Mouse (Mus musculus): ENCODE data around the gene Mindy4. TPM values are rescaled to one million over a fixed set of nuclear protein-coding genes. Genes with fewer than 3 reads are reported as not detected.

Gene Mindy4
- polyA plus RNA-seq, 1 experiment from 2014 or later = 15.2 TPM

DNA sequence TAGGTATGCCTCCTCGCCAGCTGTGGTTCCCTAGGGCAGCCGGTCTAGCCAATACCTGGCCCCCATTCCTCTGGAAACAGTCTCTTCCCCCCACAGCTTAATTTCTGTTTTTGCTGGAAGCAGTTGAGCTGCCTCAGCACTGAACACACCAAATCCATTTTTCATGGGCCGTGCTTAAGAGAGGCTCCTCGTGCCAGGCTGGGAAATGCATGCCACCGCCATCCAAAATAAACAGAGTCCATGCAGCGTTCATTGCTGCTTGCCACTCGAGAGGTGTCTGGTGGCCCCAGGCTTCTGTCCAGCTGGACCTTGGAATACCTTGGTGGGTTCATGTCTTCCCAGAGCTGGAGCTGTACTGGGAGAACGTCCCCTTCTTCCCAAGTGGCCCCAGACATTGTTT is 77.8 kb downstream of the Mindy4 start:
- 65% methylated on average over 8 of the region's 8 CpGs for WGBS

DNA sequence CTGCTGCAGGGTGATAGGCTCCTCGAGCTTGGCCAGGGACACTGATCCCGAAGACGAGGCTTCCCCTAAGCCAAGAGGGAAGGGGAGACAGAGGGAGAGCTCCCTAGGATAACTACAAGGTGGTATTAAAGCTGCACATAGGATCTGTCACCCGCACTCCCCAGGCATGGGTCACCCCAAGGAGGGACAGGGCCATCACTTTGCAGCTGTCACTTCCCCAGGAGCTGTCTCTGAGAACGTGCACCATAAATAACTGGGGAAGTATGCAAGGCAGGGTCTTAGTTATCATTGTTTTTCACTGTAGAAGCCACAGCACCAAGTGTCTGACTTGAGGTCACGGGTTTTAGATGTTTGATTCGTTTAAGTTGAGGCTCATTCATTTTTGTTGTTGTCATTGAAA is 78.5 kb downstream of the Mindy4 start:
- no peak for ATAC-seq (ENCODE audit: insufficient number of reproducible peaks, low FRiP score, low TSS enrichment, low read depth)

More for the DNA sequence above, 77.8 kb downstream of the Mindy4 start:
- Histone ChIP-seq H3K4me2 (no peak overlapping the region), H3K27me3 (no peaks in the 10 kb centered on the region), H3K9me3 (no peaks in the 10 kb centered on the region), H3K27ac (peak overlapping the region; percentile 57), H3K4me3 (no peak overlapping the region), H3K9ac (no peak overlapping the region), H3K36me3 (peaks cover 5% of the 10 kb centered on the region; the same call in 1 of the 2 replicates), H3K4me1 (peaks cover 44% of the 10 kb centered on the region)
- no peak for ATAC-seq (ENCODE audit: insufficient number of reproducible peaks, low FRiP score, low TSS enrichment, low read depth)

DNA sequence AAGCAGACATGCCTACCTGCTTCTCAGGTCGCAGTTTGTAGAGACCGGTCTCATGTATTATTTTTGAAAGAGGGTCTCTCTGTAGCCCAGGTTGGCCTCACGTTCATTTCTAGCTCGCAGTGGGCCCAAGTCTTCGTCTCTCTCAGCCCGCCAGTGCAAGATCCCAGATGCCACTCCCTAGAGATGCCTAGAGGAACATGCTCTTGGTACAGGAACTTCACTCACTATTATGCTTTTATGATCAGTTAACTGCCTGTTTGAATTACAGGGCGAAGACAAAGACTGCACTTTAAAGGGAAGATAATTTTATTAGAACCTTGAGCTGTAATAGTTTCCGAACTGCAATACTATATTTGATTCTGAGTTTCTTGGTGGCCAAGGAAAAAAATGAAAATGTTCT is 79.2 kb downstream of the Mindy4 start:
- no peak overlapping the region for H3K9ac ChIP-seq
- peak overlapping the region; percentile 57 for H3K27ac ChIP-seq
- H3K27me3 ChIP-seq = no peaks in the 10 kb centered on the region
- no peaks in the 10 kb centered on the region for H3K9me3 ChIP-seq
- peaks cover 3% of the 10 kb centered on the region; the same call in 1 of the 2 replicates for H3K36me3 ChIP-seq
- H3K4me3 ChIP-seq = no peak overlapping the region
- H3K4me2 ChIP-seq = no peak overlapping the region
- no peak for ATAC-seq (ENCODE audit: insufficient number of reproducible peaks, low FRiP score, low TSS enrichment, low read depth)
- 74% methylated on average over 8 of the region's 8 CpGs for WGBS
- peaks cover 32% of the 10 kb centered on the region for H3K4me1 ChIP-seq

More for the DNA sequence above, 78.5 kb downstream of the Mindy4 start:
- Histone ChIP-seq H3K4me3 (no peak overlapping the region), H3K27ac (peak overlapping the region; percentile 67), H3K4me1 (peaks cover 37% of the 10 kb centered on the region), H3K4me2 (no peak overlapping the region), H3K9me3 (no peaks in the 10 kb centered on the region), H3K36me3 (peaks cover 5% of the 10 kb centered on the region; the same call in 1 of the 2 replicates), H3K9ac (no peak overlapping the region), H3K27me3 (no peaks in the 10 kb centered on the region)
- WGBS = 88% methylated on average over 7 of the region's 7 CpGs

DNA sequence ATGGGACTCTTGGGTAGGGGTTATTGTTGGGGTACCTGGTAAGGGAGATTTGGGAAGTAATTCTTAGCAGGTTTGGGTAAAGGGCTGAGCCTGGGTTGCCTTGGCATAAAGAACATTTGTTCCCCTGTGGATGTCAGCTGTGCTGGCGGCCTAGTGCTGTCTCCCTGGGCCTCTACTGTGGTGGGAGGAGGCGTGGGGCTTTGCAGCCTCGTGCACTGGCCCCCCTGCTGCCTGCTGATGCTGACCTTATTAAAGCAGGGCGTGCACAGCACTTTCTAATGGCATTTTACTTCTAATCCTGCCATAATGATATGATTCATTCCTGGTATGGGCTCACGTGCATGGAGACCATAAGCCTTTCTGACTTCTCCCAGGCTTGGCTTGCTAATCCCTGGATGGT is 82.0 kb downstream of the Mindy4 start:
- H3K9me3 ChIP-seq = no peaks in the 10 kb centered on the region
- no peak for ATAC-seq (ENCODE audit: insufficient number of reproducible peaks, low FRiP score, low TSS enrichment, low read depth)
- H3K4me1 ChIP-seq = peaks cover 17% of the 10 kb centered on the region; the same call in 1 of the 2 replicates
- no peak overlapping the region for H3K27ac ChIP-seq
- peaks cover 3% of the 10 kb centered on the region; the same call in 1 of the 2 replicates for H3K36me3 ChIP-seq
- H3K4me3 ChIP-seq = no peak overlapping the region
- 56% methylated on average over 5 of the region's 5 CpGs for WGBS
- H3K9ac ChIP-seq = no peak overlapping the region
- H3K4me2 ChIP-seq = no peak overlapping the region
- H3K27me3 ChIP-seq = no peaks in the 10 kb centered on the region

DNA sequence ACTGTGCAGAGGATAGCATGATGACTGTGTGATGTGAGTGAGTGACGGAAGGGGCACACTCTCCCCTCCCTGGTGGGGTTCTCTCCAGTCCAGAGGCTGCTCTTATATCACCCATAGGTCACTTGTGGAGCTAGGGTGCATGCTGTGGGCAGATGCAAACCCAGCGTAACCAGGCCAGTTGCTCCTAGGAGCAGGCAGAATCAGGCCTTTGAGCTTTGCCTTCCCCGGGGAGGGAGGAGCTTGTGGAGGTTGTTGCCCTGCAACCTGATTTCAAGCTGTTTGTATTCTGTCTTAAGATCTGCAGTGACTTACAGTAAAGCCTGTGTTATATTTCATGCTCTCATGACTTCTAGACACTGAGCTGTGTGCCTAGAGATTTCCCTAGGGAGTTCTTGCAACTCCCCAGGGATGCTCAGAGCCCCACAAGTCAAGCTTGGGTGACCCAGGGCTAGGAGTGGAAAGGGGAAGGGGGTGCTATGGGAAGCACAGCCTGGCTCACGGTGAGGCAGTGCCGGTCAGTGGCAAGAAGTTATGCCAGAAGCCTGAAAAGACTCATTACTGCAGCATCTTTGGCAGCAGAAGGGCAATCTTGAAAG is 84.9 kb downstream of the Mindy4 start:
- H3K9ac ChIP-seq = no peak overlapping the region
- no peak overlapping the region for H3K27ac ChIP-seq
- H3K27me3 ChIP-seq = no peaks in the 10 kb centered on the region
- 85% methylated on average over 5 of the region's 5 CpGs for WGBS
- no peaks in the 10 kb centered on the region for H3K9me3 ChIP-seq
- no peak overlapping the region for H3K4me3 ChIP-seq
- H3K4me2 ChIP-seq = no peak overlapping the region
- H3K36me3 ChIP-seq = peaks cover 9% of the 10 kb centered on the region; the same call in 1 of the 2 replicates
- H3K4me1 ChIP-seq = 0 out of 2 replicates have a peak, but pooled peaks cover 4% of the 10 kb centered on the region
- no peak for ATAC-seq (ENCODE audit: insufficient number of reproducible peaks, low FRiP score, low TSS enrichment, low read depth)

DNA sequence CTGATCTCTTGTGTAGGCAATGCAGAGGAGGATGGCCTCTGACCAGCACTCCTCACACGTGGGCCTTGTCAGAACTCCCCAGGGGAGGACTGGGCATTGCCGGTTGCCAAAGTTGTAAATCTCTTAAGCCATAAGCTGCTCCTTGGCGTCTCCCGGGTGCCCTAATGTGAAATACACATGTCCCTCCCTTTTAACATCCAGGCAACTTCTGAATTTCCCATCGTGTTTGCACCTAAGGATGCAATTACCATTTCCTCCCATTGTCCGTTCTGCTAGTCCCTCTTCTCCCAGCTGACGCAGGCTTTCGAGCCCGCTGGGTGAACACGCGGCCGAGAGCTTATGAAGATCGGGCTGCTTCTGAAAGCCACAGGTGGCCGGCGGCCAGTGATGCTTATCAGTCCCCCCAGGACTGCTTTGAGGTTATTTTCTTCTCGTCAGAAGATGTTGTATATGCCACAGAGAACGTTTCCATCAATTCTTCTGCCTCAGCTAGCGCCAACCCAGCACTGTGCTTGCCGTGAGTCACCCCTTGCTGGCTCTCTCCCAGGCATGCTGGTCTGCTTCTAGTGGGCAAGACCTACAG is 91.5 kb downstream of the Mindy4 start:
- no peaks in the 10 kb centered on the region for H3K9me3 ChIP-seq
- 42% methylated on average over 19 of the region's 19 CpGs for WGBS
- peaks cover 28% of the 10 kb centered on the region for H3K36me3 ChIP-seq
- no peak overlapping the region for H3K9ac ChIP-seq
- H3K4me2 ChIP-seq = no peak overlapping the region
- no peak overlapping the region for H3K4me3 ChIP-seq
- H3K4me1 ChIP-seq = peaks cover 7% of the 10 kb centered on the region
- H3K27me3 ChIP-seq = no peaks in the 10 kb centered on the region
- H3K27ac ChIP-seq = peak overlapping the region; percentile 54
- no peak for ATAC-seq (ENCODE audit: insufficient number of reproducible peaks, low FRiP score, low TSS enrichment, low read depth)

DNA sequence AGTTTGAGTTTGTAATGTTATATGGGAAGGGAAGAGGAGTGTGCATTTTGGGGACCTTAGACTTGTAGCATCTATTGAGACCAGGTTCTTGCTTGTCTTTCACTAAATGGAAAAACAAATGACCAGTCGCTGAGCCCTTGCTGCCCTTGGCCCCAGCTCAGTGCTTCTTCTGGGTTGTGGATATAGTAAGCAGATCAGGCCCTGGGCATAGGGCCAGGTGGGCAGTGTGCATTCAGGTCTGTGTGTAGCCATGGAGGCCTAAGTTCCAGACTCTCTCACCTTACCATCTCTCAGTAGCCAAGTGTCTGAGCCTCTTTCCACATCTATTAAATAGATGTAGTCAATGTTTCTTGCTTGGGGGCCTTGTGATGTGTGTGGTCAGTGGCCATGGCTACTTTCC is 92.1 kb downstream of the Mindy4 start:
- H3K4me1 ChIP-seq = peaks cover 7% of the 10 kb centered on the region
- no peak overlapping the region for H3K4me2 ChIP-seq
- no peaks in the 10 kb centered on the region for H3K9me3 ChIP-seq
- no peak overlapping the region for H3K27ac ChIP-seq
- H3K4me3 ChIP-seq = no peak overlapping the region
- WGBS = 61% methylated on average over 1 of the region's 1 CpGs
- ATAC-seq (ENCODE audit: insufficient number of reproducible peaks, low FRiP score, low TSS enrichment, low read depth) = no peak
- H3K9ac ChIP-seq = no peak overlapping the region
- H3K36me3 ChIP-seq = peaks cover 33% of the 10 kb centered on the region
- no peaks in the 10 kb centered on the region for H3K27me3 ChIP-seq

DNA sequence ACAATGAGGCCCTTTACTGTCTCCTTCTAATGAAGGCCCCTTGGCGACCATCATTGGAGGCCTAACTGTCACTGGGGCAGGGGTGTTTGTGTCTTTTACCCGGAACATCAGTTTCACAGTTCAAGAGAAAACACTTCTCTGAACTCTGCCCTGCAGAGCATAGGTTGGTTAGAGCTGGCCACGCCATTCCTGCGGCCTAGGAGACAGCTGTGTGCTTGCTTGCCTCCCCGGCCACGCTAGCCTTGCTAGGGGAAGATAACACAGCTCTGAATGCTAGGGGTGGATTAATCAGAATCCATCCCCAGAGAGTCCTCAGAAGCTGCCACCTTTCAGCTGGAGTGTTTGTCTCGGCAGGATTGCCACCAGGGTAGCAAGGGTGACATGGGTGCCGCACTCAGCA is 96.3 kb downstream of the Mindy4 start:
- WGBS = 86% methylated on average over 8 of the region's 8 CpGs
- ATAC-seq (ENCODE audit: insufficient number of reproducible peaks, low FRiP score, low TSS enrichment, low read depth) = no peak
- peaks cover 46% of the 10 kb centered on the region for H3K36me3 ChIP-seq

DNA sequence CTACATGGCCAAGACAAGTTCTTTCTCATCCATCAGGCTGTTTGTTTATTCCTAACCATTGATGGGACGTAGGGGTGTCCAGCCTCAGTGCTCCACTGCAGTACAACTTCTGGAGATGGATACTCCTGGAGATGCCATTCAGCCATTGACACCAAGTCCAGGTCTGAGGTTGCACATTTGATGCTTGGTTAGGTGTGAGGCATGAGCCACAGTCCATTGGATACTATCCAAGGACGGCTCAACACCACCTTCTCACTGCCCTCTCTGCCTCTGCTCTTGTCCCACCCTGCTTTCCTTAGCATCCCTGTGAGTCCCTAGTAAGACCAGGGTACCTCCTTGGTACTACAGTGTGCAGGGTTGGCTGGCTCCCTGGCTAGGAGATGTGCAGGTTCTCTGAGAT is 96.7 kb downstream of the Mindy4 start:
- H3K4me2 ChIP-seq = no peak overlapping the region
- H3K9ac ChIP-seq = no peak overlapping the region
- 80% methylated on average over 2 of the region's 2 CpGs for WGBS
- no peaks in the 10 kb centered on the region for H3K27me3 ChIP-seq
- ATAC-seq (ENCODE audit: insufficient number of reproducible peaks, low FRiP score, low TSS enrichment, low read depth) = no peak
- H3K4me3 ChIP-seq = no peak overlapping the region
- H3K9me3 ChIP-seq = no peaks in the 10 kb centered on the region
- peaks cover 46% of the 10 kb centered on the region for H3K36me3 ChIP-seq
- no peaks in the 10 kb centered on the region for H3K4me1 ChIP-seq
- H3K27ac ChIP-seq = no peak overlapping the region

More for the DNA sequence above, 96.3 kb downstream of the Mindy4 start:
- Histone ChIP-seq H3K9ac (no peak overlapping the region), H3K4me2 (no peak overlapping the region), H3K4me3 (no peak overlapping the region), H3K27me3 (no peaks in the 10 kb centered on the region), H3K4me1 (peaks cover 4% of the 10 kb centered on the region), H3K9me3 (no peaks in the 10 kb centered on the region), H3K27ac (no peak overlapping the region)

DNA sequence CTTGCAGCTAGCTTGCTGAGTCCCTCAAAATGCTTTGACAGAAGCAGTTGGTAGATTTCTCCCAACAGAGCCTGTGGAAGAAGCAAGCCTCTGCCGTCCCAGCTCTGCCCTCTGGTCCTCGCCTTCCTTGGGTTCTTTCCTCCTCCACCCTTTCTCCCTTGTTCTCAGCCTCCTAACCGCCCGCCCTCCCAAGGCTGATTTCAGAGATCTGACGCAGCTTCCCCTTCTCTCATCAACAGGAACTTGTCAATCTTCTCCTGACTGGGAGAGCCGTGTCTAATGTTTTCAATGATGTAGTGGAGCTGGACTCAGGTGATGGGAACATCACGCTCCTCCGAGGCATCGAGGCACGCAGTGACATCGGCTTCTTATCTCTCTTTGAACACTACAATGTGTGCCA is 97.5 kb downstream of the Mindy4 start:
- WGBS = 88% methylated on average over 11 of the region's 11 CpGs
- ATAC-seq (ENCODE audit: insufficient number of reproducible peaks, low FRiP score, low TSS enrichment, low read depth) = no peak
- H3K9me3 ChIP-seq = no peaks in the 10 kb centered on the region

DNA sequence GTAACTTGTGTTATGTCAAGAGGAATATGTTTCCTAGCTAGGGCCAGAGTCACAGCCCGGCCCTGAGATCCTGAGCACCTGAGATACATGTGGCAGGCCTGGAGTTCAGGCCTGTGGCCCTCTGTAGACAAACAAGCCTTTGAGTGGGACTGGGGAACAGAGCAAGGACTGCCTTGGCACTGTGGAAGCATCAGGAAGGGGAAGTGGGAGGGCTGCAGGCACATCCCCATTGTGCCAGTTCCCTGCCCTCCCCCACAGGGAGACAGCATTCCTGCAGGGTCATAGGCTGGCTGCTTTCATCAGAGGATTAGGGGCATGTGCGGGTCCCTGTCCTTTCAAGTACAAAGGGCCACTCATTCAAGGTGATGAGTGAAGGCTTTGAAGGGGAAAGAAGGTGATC is 107.0 kb downstream of the Mindy4 start:
- H3K27ac ChIP-seq = no peak overlapping the region
- H3K27me3 ChIP-seq = no peaks in the 10 kb centered on the region
- H3K9me3 ChIP-seq = no peaks in the 10 kb centered on the region
- no peak overlapping the region for H3K4me2 ChIP-seq
- WGBS = 53% methylated on average over 2 of the region's 2 CpGs
- 0 out of 2 replicates have a peak, but pooled peaks cover 15% of the 10 kb centered on the region for H3K4me1 ChIP-seq
- no peak overlapping the region for H3K4me3 ChIP-seq
- peaks cover 9% of the 10 kb centered on the region for H3K36me3 ChIP-seq
- no peak overlapping the region for H3K9ac ChIP-seq
- no peak for ATAC-seq (ENCODE audit: insufficient number of reproducible peaks, low FRiP score, low TSS enrichment, low read depth)

More for the DNA sequence above, 97.5 kb downstream of the Mindy4 start:
- peaks cover 46% of the 10 kb centered on the region for H3K36me3 ChIP-seq
- no peak overlapping the region for H3K4me2 ChIP-seq
- H3K4me1 ChIP-seq = 0 out of 2 replicates have a peak, but pooled peaks cover 2% of the 10 kb centered on the region
- H3K4me3 ChIP-seq = no peak overlapping the region
- no peak overlapping the region for H3K9ac ChIP-seq
- H3K27ac ChIP-seq = no peak overlapping the region
- H3K27me3 ChIP-seq = no peaks in the 10 kb centered on the region

DNA sequence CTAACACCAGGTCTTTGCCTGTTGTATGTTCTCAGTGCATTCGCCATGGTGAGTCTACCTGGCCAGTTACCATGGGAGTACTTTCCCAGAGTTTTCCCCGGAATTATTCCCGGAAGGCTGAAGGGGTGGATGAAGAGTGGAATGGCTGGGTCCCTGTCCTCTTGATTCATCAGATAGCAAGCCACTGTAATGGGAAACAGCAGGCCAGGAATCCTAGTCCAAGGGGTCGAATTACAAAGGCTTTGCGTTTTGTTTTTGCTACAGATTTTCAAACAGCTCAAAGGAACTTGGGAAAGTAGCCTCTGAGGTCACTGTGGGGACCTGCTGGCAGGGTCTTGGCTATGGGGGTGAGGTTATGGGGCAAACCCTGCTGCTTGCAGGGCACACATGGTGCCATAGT is 108.8 kb downstream of the Mindy4 start:
- no peak for ATAC-seq (ENCODE audit: insufficient number of reproducible peaks, low FRiP score, low TSS enrichment, low read depth)
- H3K9me3 ChIP-seq = no peaks in the 10 kb centered on the region
- 35% methylated on average over 5 of the region's 5 CpGs for WGBS
- no peak overlapping the region for H3K9ac ChIP-seq
- no peak overlapping the region for H3K4me3 ChIP-seq
- 0 out of 2 replicates have a peak, but pooled peaks cover 5% of the 10 kb centered on the region for H3K4me1 ChIP-seq
- H3K4me2 ChIP-seq = no peak overlapping the region
- H3K36me3 ChIP-seq = peaks cover 9% of the 10 kb centered on the region
- H3K27ac ChIP-seq = no peak overlapping the region
- H3K27me3 ChIP-seq = no peaks in the 10 kb centered on the region

Measured in limb, embryonic 15.5 days (tissue).